Mouse (Mus musculus) bone marrow, adult 2 months (tissue): ENCODE measurements at regions not wholly inside any gene's neighbourhood (a gene's known extent, or its start where the extent isn't known, plus 50 kb on each side); places are given as distances from the start of the nearest gene placed in this dataset.

Source experiments
- CTCF ChIP-seq: fragments of 200-500 bp; IDR thresholded peaks from 2 replicates; pipeline ENCODE4 v1.5.1; 2011; ENCODE audit warnings: low read length, control low read depth; ENCODE audit not compliant: control insufficient read depth, insufficient read depth
- POLR2A ChIP-seq: fragments of 200-500 bp; IDR thresholded peaks from 2 replicates; pipeline ENCODE4 v1.6.1; 2011; ENCODE audit warnings: low read depth, mild to moderate bottlenecking, control low read depth, low read length, borderline replicate concordance; ENCODE audit not compliant: control insufficient read depth

- TF ChIP-seq CTCF (no peak), POLR2A (no peak)
Observed at GRCm38 (mm10) chr3:130991971-130992370, 118.3 kb upstream of the Lef1 start.
